Mouse (Mus musculus) liver, embryonic 14.5 days (tissue): ENCODE measurements around the gene Galm. TPM values are rescaled to one million over a fixed set of nuclear protein-coding genes. Genes with fewer than 3 reads are reported as not detected.
"Not testable (repeated sequence)": the region's sequence is repeated elsewhere in the genome, so short reads cannot be mapped to it uniquely, and the experiment has no call there.

Experiments
- ATAC-seq: fragments of 200-750 bp; cut with Nextera tagmentation; 2 replicates; pipeline ENCODE4 v1.8.0; 2017; ENCODE audit warnings: moderate number of reproducible peaks, mild to moderate bottlenecking, moderate library complexity; ENCODE audit not compliant: insufficient read depth
- DNase-seq, 3 experiments: peaks; one replicate each; pipeline ENCODE4 v3.0.0-alpha.2; 2012 to 2013; ENCODE audit warnings: low read depth in 3 of 3, low spot score in 3 of 3
- H3K27ac ChIP-seq: fragments of 300-500 bp; sonication (generic); 2 replicates; pipeline ENCODE4 v1.5.1; 2014; ENCODE audit warnings: moderate library complexity, mild to moderate bottlenecking, control low read depth, inconsistent platforms
- H3K27me3 ChIP-seq: fragments of 300-500 bp; sonication (generic); 2 replicates; pipeline ENCODE4 v1.6.1; 2014; ENCODE audit warnings: mild to moderate bottlenecking, low read length, moderate library complexity; ENCODE audit not compliant: control insufficient read depth, insufficient read depth
- H3K36me3 ChIP-seq: fragments of 300-500 bp; sonication (generic); replicated peaks from 2 replicates; pipeline ENCODE4 v1.6.1; 2014; ENCODE audit warnings: low read depth; ENCODE audit not compliant: control insufficient read depth, insufficient read depth
- H3K4me1 ChIP-seq, 2 experiments: fragments of 200-500 bp in 1 of 2; fragments of 300-500 bp in 1 of 2; sonication (generic) in 1 of 2; replicated peaks; 2 replicates each; pipeline ENCODE4 v1.6.1; 2012 to 2014; ENCODE audit warnings: antibody characterized with exemption in 1 of 2, inconsistent platforms in 1 of 2, low read length in 1 of 2; ENCODE audit not compliant: control insufficient read depth in 2 of 2, insufficient read depth in 2 of 2
- H3K4me2 ChIP-seq: fragments of 300-500 bp; sonication (generic); 2 replicates; pipeline ENCODE4 v1.6.1; 2014; ENCODE audit warnings: low read depth, mild to moderate bottlenecking, control low read depth, moderate library complexity
- H3K4me3 ChIP-seq, 2 experiments: fragments of 200-500 bp in 1 of 2; fragments of 300-500 bp in 1 of 2; sonication (generic) in 1 of 2; 2 replicates each; pipeline ENCODE4 v1.5.1; 2012 to 2014; ENCODE audit warnings: low read depth in 2 of 2, low read length in 2 of 2, mild to moderate bottlenecking in 2 of 2, control low read depth in 1 of 2, inconsistent platforms in 1 of 2, moderate library complexity in 1 of 2; ENCODE audit not compliant: insufficient read depth in 1 of 2
- H3K9ac ChIP-seq: fragments of 300-500 bp; sonication (generic); replicated peaks from 2 replicates; pipeline ENCODE4 v1.6.1; 2014; ENCODE audit warnings: mild to moderate bottlenecking, control low read depth, moderate library complexity
- H3K9me3 ChIP-seq: fragments of 300-500 bp; sonication (generic); 2 replicates; pipeline ENCODE4 v1.6.1; 2016; ENCODE audit warnings: low read length, mixed read lengths; ENCODE audit not compliant: control insufficient read depth
- CTCF ChIP-seq: IDR thresholded peaks from 2 replicates; pipeline ENCODE4 v1.5.1; 2016; ENCODE audit warnings: antibody characterized with exemption, low read depth, control low read depth
- EP300 ChIP-seq: IDR thresholded peaks from 2 replicates; pipeline ENCODE4 v1.6.1; 2016; ENCODE audit warnings: antibody characterized with exemption, low read depth
- WGBS: fragments of 180-500 bp; shearing (Covaris S2); extraction: QIAGEN DNeasy Blood & Tissue Kit; methylation state at CpG from one replicate; pipeline ENCODE4 v1.1.7; 2014; ENCODE audit not compliant: insufficient replicate concordance; 5-methylcytosine and 5-hydroxymethylcytosine counted together
- polyA plus RNA-seq, 2 experiments: library from polyadenylated mRNA; depleted of rRNA in 1 of 2; stranded (reverse) in 1 of 2; unstranded in 1 of 2; fragments of >200 nt; fragmentation: Nextera tagmentation in 1 of 2; extraction: Ambion mirVana in 1 of 2; gene quantifications; 2 replicates each; pipeline versions ENCODE4 v1.2.1 to v1.2.3; 2012 to 2014

Gene Galm
- polyA plus RNA-seq, 2 experiments = 14.0 to 22.7 TPM

DNA sequence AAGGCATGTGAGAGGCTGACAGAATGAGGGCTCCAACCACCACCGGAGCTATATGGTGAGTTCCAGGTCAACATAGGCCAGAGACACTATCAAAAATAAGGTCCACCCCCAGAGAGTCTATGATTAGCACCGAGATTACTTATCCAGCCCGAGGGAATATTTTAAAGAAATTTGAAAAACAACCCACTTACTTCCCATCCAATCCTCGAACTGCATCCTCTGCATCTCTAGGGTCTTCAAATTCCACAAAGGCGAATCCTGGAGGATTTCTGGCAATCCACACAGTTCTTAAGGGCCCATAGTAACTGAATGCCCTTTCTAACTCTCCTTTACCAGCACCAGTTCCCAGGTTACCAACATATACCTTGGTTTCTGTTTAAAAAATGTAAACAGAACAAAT lies 78.4 kb downstream of the Galm start:
- Histone ChIP-seq H3K4me1 (peaks cover 0 to 10% of the 10 kb centered on the region in 2 experiments; a peak in 2 of 4 replicates), H3K4me2 (peak overlapping the region; percentile 98), H3K27me3 (no peaks in the 10 kb centered on the region), H3K9me3 (no peaks in the 10 kb centered on the region), H3K4me3 (peak overlapping the region; percentile 75 to 91), H3K27ac (no peak overlapping the region), H3K36me3 (peaks cover 48% of the 10 kb centered on the region), H3K9ac (peak overlapping the region; percentile 93)
- no peak for DNase-seq
- no peak for ATAC-seq
- no peak for TF ChIP-seq CTCF
- TF ChIP-seq EP300 = no peak
- WGBS = 12% methylated on average over 5 of the region's 5 CpGs

DNA sequence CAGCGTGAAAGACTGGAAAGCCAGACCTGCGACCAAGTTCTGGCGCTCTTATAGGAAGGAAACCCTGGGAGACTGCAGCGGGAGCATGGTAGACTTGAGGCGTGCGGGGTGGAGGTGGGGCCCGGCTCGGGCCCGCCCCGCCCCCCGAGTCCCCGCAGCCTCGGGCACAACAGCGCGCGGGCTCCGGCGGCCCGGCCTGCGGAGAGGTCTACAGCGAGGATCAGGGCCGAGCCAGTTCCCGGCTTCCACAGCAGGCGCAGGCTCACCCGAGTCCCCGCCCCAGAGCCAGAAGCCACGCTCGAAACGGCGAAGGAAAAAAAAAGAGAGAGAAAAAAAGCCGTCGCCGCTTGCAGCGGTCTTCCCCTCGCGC lies 79.0 kb downstream of the Galm start:
- peak; percentile 60 for ATAC-seq
- peak in 1 of 3 experiments; percentile 31 for DNase-seq
- WGBS = under 1% methylated on average over 36 of the region's 36 CpGs

DNA sequence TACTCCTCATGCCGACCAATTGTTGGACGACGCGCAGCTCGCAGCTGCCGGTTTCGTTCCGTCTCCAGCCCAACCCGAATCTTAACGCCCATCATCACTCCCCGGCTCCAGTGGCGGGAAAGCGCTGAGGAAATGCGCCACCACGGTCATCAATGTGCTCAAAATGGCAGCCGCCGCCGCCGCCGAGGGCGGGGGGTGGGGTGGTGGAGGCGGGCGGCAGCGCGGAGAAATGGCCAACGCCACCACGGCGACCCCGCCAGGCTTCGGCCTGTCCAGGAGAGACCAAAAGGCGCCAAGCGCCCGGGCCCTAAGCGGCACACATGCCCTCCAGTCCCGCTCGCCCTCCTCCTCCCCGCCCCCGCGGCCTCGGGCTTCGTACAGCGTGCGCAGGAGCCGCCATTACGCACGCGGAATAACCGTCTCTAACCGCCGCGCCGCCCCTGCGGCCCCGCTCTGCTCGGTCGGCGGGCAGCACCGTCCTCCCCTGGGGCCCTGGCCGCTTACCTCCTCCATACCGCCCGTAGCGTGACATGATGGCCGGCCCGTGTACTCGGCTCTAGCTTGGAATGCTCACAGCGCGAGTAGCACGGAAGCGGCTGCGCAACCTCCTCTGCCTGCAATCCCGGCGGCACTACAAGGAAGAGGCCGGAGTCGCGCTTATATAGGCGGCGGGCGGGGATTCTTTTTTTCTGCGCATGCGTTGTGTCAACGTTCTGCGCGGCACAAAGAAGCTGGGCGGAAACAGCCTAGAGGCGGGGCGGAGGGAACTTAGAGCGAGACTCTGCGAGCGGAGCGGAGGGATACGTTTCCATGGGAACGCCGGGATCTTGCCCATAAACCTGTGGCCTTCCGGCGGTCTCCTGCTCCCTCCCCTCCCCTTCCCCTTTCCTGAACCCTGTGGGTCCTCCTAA lies 79.7 kb downstream of the Galm start, which contains the start of the genes Srsf7 and Ttc39d:
TSS of gene Srsf7 (minus strand) at position 637 of the 911 bp plus-strand sequence.
TSS of gene Ttc39d (plus strand) at position 790 of the 911 bp plus-strand sequence.
- peak within 1 kb of the TSS; percentile 93 for H3K9ac ChIP-seq
- peak; percentile 91 for ATAC-seq
- peak; percentile 60; the same call in 1 of the 2 replicates for TF ChIP-seq EP300
- TF ChIP-seq CTCF = no peak
- H3K36me3 ChIP-seq = peaks cover 38% of the 10 kb centered on the region
- peaks cover 0 to 10% of the 10 kb centered on the region in 2 experiments; a peak in 2 of 4 replicates for H3K4me1 ChIP-seq
- under 1% methylated on average over 79 of the region's 95 CpGs for WGBS
- peak within 1 kb of the TSS; percentile 98 for H3K4me2 ChIP-seq
- peak; percentile 95 to 96 (median 96) for DNase-seq
- no peaks in the 10 kb centered on the region for H3K9me3 ChIP-seq
- peak within 1 kb of the TSS; percentile 79 for H3K27ac ChIP-seq
- no peaks in the 10 kb centered on the region for H3K27me3 ChIP-seq
- peak within 1 kb of the TSS; percentile 86 to 91 for H3K4me3 ChIP-seq

More for the DNA sequence above, 79.0 kb downstream of the Galm start:
- peaks cover 44% of the 10 kb centered on the region for H3K36me3 ChIP-seq
- no peaks in the 10 kb centered on the region for H3K27me3 ChIP-seq
- H3K4me2 ChIP-seq = peak overlapping the region; percentile 98
- TF ChIP-seq CTCF (no peak), EP300 (no peak)
- peak overlapping the region; percentile 75 to 91 for H3K4me3 ChIP-seq
- peaks cover 0 to 10% of the 10 kb centered on the region in 2 experiments; a peak in 2 of 4 replicates for H3K4me1 ChIP-seq
- no peaks in the 10 kb centered on the region for H3K9me3 ChIP-seq
- peak overlapping the region; percentile 93 for H3K9ac ChIP-seq
- H3K27ac ChIP-seq = peak overlapping the region; percentile 79

DNA sequence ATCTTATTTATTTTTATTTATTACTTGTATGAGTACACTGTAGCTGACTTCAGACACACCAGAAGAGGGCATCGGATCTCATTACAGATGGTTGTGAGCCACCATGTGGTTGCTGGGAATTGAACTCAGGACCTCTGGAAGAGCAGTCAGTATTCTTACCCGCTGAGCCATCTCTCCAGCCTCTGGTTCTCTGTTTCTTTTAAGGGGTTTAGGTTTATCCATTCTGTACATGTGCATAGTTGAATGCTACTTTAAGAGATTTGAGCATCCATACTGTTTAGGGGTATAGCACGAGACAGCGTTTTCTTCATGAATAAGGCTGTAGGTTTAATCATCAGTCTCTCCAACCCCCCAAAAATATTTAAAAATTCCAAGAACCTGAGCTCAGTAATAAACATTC lies 86.7 kb downstream of the Galm start:
- H3K4me3 ChIP-seq, DNase-seq, H3K27me3 ChIP-seq, ATAC-seq, H3K27ac ChIP-seq, H3K4me2 ChIP-seq, H3K9me3 ChIP-seq, H3K36me3 ChIP-seq, H3K4me1 ChIP-seq, H3K9ac ChIP-seq: not testable (repeated sequence)
- WGBS = 79% methylated on average over 4 of the region's 4 CpGs

DNA sequence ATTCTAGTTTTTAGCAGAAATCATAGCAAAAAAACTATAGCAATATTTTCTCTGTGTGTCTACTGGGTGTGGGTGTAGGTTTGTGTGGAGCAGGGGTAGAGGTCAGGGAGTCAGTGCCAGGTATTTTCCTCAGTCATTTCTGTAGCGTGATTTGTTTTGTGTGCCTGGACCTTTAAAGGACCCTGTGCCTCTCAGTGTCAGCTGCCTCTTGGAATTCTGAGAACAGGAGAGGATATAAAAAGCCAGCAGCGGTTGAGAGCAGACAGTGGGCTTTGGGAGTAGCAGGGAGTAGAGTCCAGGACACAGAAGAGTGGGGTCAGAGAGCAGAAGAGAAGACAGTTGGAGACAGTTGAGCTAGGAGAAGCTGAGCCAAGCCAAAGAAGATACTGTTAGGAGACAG lies 92.9 kb downstream of the Galm start:
- H3K27ac ChIP-seq = no peak overlapping the region
- H3K4me1 ChIP-seq = peaks cover 3 to 8% of the 10 kb centered on the region in 2 experiments; a peak in 3 of 4 replicates
- 71% methylated on average over 2 of the region's 2 CpGs for WGBS
- ATAC-seq (no peak), DNase-seq (no peak)
- H3K27me3 ChIP-seq = no peaks in the 10 kb centered on the region
- no peak overlapping the region for H3K9ac ChIP-seq
- H3K4me2 ChIP-seq = no peak overlapping the region
- no peaks in the 10 kb centered on the region for H3K36me3 ChIP-seq
- no peak overlapping the region for H3K4me3 ChIP-seq
- TF ChIP-seq CTCF (no peak), EP300 (no peak)
- no peaks in the 10 kb centered on the region for H3K9me3 ChIP-seq
